Mouse (Mus musculus) hindbrain, embryonic 12.5 days (tissue): ENCODE data around the gene Satb2. TPM values are rescaled to one million over a fixed set of nuclear protein-coding genes. Genes with fewer than 3 reads are reported as not detected.

Experiments used
- ATAC-seq: fragments of 200-750 bp; cut with Nextera tagmentation; 2 replicates; pipeline ENCODE4 v1.8.0; 2017; ENCODE audit warnings: moderate TSS enrichment; ENCODE audit not compliant: low FRiP score
- H3K27ac ChIP-seq: fragments of 300-500 bp; sonication (generic); 2 replicates; pipeline ENCODE4 v1.5.1; 2016; ENCODE audit warnings: mild to moderate bottlenecking
- H3K27me3 ChIP-seq: fragments of 300-500 bp; sonication (generic); 2 replicates; pipeline ENCODE4 v1.6.1; 2016; ENCODE audit warnings: mild to moderate bottlenecking
- H3K36me3 ChIP-seq: fragments of 300-500 bp; sonication (generic); 2 replicates; pipeline ENCODE4 v1.6.1; 2016; ENCODE audit warnings: mild to moderate bottlenecking
- H3K4me1 ChIP-seq: fragments of 300-500 bp; sonication (generic); 2 replicates; pipeline ENCODE4 v1.6.1; 2016
- H3K4me2 ChIP-seq: fragments of 300-500 bp; sonication (generic); replicated peaks from 2 replicates; pipeline ENCODE4 v1.6.1; 2016; ENCODE audit warnings: mild to moderate bottlenecking
- H3K4me3 ChIP-seq: fragments of 300-500 bp; sonication (generic); 2 replicates; pipeline ENCODE4 v1.5.1; 2016; ENCODE audit warnings: mild to moderate bottlenecking
- H3K9ac ChIP-seq: fragments of 300-500 bp; sonication (generic); 2 replicates; pipeline ENCODE4 v1.6.1; 2016; ENCODE audit warnings: mild to moderate bottlenecking, moderate library complexity
- H3K9me3 ChIP-seq: fragments of 300-500 bp; sonication (generic); replicated peaks from 2 replicates; pipeline ENCODE4 v1.6.1; 2016; ENCODE audit warnings: mild to moderate bottlenecking
- WGBS: fragments of 180-500 bp; shearing (Covaris S2); methylation state at CpG from one replicate; pipeline ENCODE4 v1.1.7; 2016; 5-methylcytosine and 5-hydroxymethylcytosine counted together
- polyA plus RNA-seq: library from polyadenylated mRNA; unstranded; fragments of >200 nt; fragmentation: Nextera tagmentation; extraction: Ambion mirVana; gene quantifications from 2 replicates; pipeline ENCODE4 v1.2.1, GENCODE M21; 2016

Satb2 gene
- polyA plus RNA-seq, 1 experiment from 2014 or later, result 0.98 TPM

DNA sequence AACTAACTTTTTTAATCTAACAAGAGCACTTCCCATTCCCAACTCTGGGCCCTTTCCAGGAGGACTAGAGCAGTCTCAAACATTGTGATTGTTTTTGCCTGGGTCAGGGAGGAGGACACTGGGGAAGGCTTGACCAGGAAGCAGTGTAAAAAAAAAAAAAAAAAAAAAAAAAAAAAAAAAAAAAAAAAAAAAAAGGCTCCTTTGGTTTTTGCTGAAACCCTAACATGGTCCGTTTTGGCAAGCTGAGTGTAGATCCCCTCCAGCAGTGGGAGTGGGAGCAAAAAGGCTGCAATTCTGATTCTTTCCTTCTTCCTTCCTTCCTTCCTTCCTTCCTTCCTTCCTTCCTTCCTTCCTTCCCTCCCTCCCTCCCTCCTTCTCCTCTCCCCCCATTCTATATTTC lies 3.1 kb upstream of the Satb2 start:
- H3K4me3 ChIP-seq, result no peak overlapping the region
- peaks cover 23% of the 10 kb centered on the region for H3K4me1 ChIP-seq
- WGBS, result 0% methylated on average over 1 of the region's 1 CpGs
- no peak overlapping the region for H3K9ac ChIP-seq
- no peaks in the 10 kb centered on the region for H3K36me3 ChIP-seq
- H3K27ac ChIP-seq, result no peak overlapping the region
- ATAC-seq, result no peak
- peaks cover 91% of the 10 kb centered on the region for H3K27me3 ChIP-seq
- no peak overlapping the region for H3K4me2 ChIP-seq
- H3K9me3 ChIP-seq, result no peaks in the 10 kb centered on the region

DNA sequence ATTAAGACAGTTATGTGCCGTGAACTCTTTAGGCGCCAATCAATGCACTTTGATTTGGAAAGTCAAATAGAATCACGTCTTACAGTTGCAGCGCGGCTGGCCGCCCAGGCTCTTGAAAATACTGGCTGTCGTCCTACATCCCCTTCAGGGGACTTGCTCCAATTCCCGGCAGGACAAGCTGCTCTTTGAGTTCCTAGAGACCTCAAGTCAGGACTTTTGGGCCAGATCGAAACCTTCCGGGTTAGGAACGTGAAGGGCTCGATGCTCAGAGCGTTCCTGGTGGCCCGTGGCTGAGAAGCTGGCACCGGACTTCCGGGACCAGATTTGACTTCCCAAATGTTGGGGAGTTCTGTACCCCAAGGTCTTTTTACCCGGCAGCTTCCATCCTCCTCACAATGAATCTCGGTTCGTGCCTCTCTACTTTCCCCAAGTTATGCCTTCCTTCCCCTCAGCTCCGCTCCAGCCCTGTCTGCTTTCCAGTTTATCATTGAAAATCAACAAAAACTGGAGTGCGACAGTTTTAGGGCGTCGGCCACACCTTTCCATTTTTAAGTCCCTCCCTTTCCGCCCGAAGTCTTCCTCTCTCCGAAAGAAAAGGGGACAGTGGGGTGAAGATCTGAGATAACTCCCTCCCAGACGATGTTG lies 2.3 kb upstream of the Satb2 start:
- Histone ChIP-seq H3K27ac (no peak overlapping the region), H3K4me2 (peak overlapping the region; percentile 18; the same call in 1 of the 2 replicates), H3K9me3 (no peaks in the 10 kb centered on the region), H3K27me3 (peaks cover 91% of the 10 kb centered on the region), H3K4me1 (peaks cover 23% of the 10 kb centered on the region), H3K9ac (no peak overlapping the region), H3K36me3 (no peaks in the 10 kb centered on the region), H3K4me3 (no peak overlapping the region)
- no peak for ATAC-seq
- WGBS, result under 1% methylated on average over 27 of the region's 27 CpGs

DNA sequence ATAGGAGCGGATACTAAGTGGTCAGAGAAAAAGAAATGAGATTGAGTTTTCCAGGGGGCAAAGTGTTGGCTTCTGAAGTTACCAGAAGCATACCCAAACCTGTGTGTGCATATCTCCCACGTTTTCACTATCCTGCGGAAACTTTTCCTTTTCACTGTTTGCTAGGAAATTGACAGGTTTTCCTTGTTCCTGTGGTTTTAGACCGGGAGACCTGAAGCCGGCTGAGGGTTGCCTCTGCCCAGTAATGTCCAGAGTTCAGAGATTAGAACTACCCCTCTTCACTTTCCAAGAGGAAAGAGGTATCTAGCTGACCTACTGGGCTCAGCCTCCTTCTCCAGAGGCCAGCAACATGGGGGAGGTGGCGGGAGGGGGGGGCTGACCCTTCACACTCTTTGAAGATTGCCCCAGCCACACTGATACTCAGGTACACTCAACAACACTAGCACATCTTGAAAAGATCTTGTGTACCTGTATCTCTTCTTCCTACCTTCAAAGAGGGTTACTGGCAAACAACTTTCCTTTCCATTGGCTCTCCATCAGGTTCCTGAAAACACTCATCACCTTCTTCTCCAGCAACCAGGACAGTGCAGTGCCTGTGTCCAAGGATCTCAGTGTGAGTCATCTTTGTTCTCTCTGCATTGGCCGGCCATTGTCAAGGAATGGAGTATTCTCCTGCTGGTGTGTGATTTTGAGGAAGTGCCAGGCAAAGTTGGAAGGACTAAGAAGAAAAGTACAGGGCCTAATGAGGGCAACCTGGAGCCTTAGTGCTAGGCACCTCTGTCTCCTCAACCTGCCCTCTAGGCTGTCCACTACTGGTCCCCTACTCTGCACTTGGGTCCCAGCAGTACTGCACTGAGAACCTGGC lies 1.3 kb upstream of the Satb2 start:
- Histone ChIP-seq H3K4me2 (no peak overlapping the region), H3K4me1 (peaks cover 23% of the 10 kb centered on the region), H3K9me3 (no peaks in the 10 kb centered on the region), H3K9ac (no peak overlapping the region), H3K27ac (no peak overlapping the region), H3K36me3 (no peaks in the 10 kb centered on the region), H3K4me3 (no peak overlapping the region), H3K27me3 (peaks cover 88% of the 10 kb centered on the region)
- 3% methylated on average over 7 of the region's 7 CpGs for WGBS
- ATAC-seq, result no peak

GRCm38 (mm10) chr1:56977201-56978100 lies 999 bp downstream of the Satb2 start:
- Histone ChIP-seq H3K27me3 (peaks cover 65% of the 10 kb centered on the region), H3K9ac (no peak overlapping the region), H3K36me3 (no peaks in the 10 kb centered on the region), H3K9me3 (no peaks in the 10 kb centered on the region), H3K27ac (no peak overlapping the region), H3K4me3 (peak overlapping the region; percentile 21), H3K4me1 (peaks cover 17% of the 10 kb centered on the region), H3K4me2 (peak overlapping the region; percentile 43)
- ATAC-seq, result peak; percentile 6; the same call in 1 of the 2 replicates
- under 1% methylated on average over 45 of the region's 45 CpGs for WGBS

- H3K4me3 ChIP-seq, result peak overlapping the region; percentile 21
- peaks cover 17% of the 10 kb centered on the region for H3K4me1 ChIP-seq
- peaks cover 58% of the 10 kb centered on the region for H3K27me3 ChIP-seq
- no peak overlapping the region for H3K9ac ChIP-seq
- H3K36me3 ChIP-seq, result no peaks in the 10 kb centered on the region
- ATAC-seq, result no peak
- peak overlapping the region; percentile 43 for H3K4me2 ChIP-seq
- WGBS, result under 1% methylated on average over 11 of the region's 11 CpGs
- no peak overlapping the region for H3K27ac ChIP-seq
- H3K9me3 ChIP-seq, result no peaks in the 10 kb centered on the region
These were observed 1.7 kb downstream of the Satb2 start for GRCm38 (mm10) chr1:56976825-56977104.

GRCm38 (mm10) chr1:56976044-56976824 lies 2.2 kb downstream of the Satb2 start:
- H3K9me3 ChIP-seq, result no peaks in the 10 kb centered on the region
- 0 out of 2 replicates have a peak overlapping the region, but pooled peaks have one; percentile 43 for H3K4me2 ChIP-seq
- H3K4me1 ChIP-seq, result peaks cover 21% of the 10 kb centered on the region
- no peak overlapping the region for H3K27ac ChIP-seq
- no peak overlapping the region for H3K9ac ChIP-seq
- 2% methylated on average over 25 of the region's 25 CpGs for WGBS
- peaks cover 58% of the 10 kb centered on the region for H3K27me3 ChIP-seq
- H3K36me3 ChIP-seq, result no peaks in the 10 kb centered on the region
- H3K4me3 ChIP-seq, result 0 out of 2 replicates have a peak overlapping the region, but pooled peaks have one; percentile 21
- ATAC-seq, result no peak

DNA sequence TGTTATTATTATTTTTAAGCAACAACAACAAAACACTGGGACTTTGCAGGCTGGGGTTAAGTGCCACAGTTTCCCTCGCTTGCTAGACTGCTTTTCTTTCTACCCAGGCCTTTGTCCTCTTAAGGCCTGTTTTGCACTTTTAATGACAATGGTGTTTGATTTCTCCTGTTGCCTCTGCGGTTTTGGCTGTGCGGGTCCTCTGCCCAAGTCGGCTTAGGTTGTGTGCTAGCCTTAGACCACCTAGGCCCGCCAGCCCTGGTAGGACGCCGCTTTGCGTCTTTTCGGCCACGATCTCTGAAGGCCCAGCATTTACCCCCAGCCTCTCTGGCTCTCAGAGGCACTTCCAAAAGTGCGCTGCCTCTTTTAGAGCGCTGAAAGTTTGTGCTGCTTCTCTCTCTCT lies 2.9 kb downstream of the Satb2 start:
- peaks cover 58% of the 10 kb centered on the region for H3K27me3 ChIP-seq
- whole genome bisulfite sequencing, result under 1% methylated on average over 12 of the region's 12 CpGs
- H3K4me1 ChIP-seq, result peaks cover 25% of the 10 kb centered on the region
- no peaks in the 10 kb centered on the region for H3K9me3 ChIP-seq
- no peak for ATAC-seq
- H3K27ac ChIP-seq, result no peak overlapping the region
- H3K4me3 ChIP-seq, result no peak overlapping the region
- no peaks in the 10 kb centered on the region for H3K36me3 ChIP-seq
- no peak overlapping the region for H3K4me2 ChIP-seq
- H3K9ac ChIP-seq, result no peak overlapping the region

- Histone ChIP-seq H3K4me1 (peaks cover 35% of the 10 kb centered on the region), H3K27ac (no peak overlapping the region), H3K4me3 (no peak overlapping the region), H3K9ac (no peak overlapping the region), H3K36me3 (no peaks in the 10 kb centered on the region), H3K27me3 (peaks cover 61% of the 10 kb centered on the region), H3K9me3 (no peaks in the 10 kb centered on the region), H3K4me2 (no peak overlapping the region)
- 4% methylated on average over 14 of the region's 14 CpGs for WGBS
- no peak for ATAC-seq
These were observed 4.3 kb downstream of the Satb2 start for GRCm38 (mm10) chr1:56974187-56974586.

- Histone ChIP-seq H3K4me3 (peak overlapping the region; percentile 65), H3K4me2 (peak overlapping the region; percentile 94), H3K4me1 (peaks cover 35% of the 10 kb centered on the region), H3K9ac (peak overlapping the region; percentile 71), H3K27ac (no peak overlapping the region), H3K27me3 (peaks cover 64% of the 10 kb centered on the region), H3K9me3 (no peaks in the 10 kb centered on the region), H3K36me3 (no peaks in the 10 kb centered on the region)
- under 1% methylated on average over 16 of the region's 16 CpGs for WGBS
- peak; percentile 4 for ATAC-seq
These were observed 4.9 kb downstream of the Satb2 start for GRCm38 (mm10) chr1:56973593-56973950.

GRCm38 (mm10) chr1:56972950-56973592 lies 5.4 kb downstream of the Satb2 start:
- peak overlapping the region; percentile 71 for H3K9ac ChIP-seq
- peaks cover 63% of the 10 kb centered on the region for H3K27me3 ChIP-seq
- H3K9me3 ChIP-seq, result no peaks in the 10 kb centered on the region
- WGBS, result under 1% methylated on average over 47 of the region's 47 CpGs
- peak overlapping the region; percentile 94 for H3K4me2 ChIP-seq
- no peaks in the 10 kb centered on the region for H3K36me3 ChIP-seq
- H3K4me1 ChIP-seq, result peaks cover 32% of the 10 kb centered on the region
- peak; percentile 62 for ATAC-seq
- H3K4me3 ChIP-seq, result peak overlapping the region; percentile 65
- H3K27ac ChIP-seq, result peak overlapping the region; percentile 75

DNA sequence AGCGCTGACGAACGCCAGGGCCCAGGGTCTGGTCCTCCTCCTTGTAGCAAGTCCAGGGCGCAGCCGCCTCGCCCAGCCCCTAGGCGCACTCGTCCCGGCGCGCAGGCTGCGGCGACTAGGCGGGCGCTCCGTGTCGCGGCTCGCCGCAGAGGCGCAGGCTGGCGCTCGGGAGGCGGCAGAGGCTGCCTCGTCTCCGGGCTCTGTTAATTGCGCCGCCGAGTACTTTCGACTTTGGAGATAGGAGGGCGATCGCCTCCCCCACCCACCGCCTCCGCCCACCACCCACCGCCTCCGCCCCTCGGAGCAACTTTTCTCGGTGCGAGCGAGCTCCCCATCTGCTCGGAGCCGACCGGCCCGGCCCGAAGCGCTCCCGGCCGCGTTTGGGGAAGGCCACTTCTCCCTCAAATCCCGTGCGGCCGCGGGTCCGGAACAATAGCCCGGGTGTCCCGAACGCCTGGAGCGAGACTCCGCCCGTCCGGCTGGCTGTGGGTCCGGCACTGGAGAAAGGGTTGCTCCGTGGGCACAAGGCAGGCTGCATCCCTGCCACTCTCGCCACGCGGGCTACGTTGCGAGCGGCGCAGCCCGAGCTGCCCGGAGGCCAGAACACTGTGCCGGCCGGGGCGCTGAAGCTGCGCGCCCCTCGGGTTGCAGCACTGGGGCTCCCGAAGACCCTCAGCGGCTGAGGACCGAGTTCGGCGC lies 6.0 kb downstream of the Satb2 start:
- peak; percentile 69 for ATAC-seq
- Histone ChIP-seq H3K4me1 (peaks cover 27% of the 10 kb centered on the region), H3K4me3 (peak overlapping the region; percentile 65), H3K27me3 (peaks cover 60% of the 10 kb centered on the region), H3K36me3 (no peaks in the 10 kb centered on the region), H3K27ac (peak overlapping the region; percentile 75), H3K9me3 (no peaks in the 10 kb centered on the region), H3K4me2 (peak overlapping the region; percentile 94), H3K9ac (peak overlapping the region; percentile 71)
- WGBS, result under 1% methylated on average over 61 of the region's 83 CpGs
